Mouse (Mus musculus) T-helper 1 cell (primary cell): ENCODE measurements around the gene Atg7.
"Not testable (repeated sequence)": the region's sequence is repeated elsewhere in the genome, so short reads cannot be mapped to it uniquely, and the experiment has no call there.

Source experiments
- in situ Hi-C: fragments of 300-600 bp; cut with MboI, MseI; formaldehyde crosslinking; loops from one replicate; pipeline ENCODE4 v1.15.1; 2025; ENCODE audit warnings: high pct_unique_total_duplicates

Gene Atg7

DNA sequence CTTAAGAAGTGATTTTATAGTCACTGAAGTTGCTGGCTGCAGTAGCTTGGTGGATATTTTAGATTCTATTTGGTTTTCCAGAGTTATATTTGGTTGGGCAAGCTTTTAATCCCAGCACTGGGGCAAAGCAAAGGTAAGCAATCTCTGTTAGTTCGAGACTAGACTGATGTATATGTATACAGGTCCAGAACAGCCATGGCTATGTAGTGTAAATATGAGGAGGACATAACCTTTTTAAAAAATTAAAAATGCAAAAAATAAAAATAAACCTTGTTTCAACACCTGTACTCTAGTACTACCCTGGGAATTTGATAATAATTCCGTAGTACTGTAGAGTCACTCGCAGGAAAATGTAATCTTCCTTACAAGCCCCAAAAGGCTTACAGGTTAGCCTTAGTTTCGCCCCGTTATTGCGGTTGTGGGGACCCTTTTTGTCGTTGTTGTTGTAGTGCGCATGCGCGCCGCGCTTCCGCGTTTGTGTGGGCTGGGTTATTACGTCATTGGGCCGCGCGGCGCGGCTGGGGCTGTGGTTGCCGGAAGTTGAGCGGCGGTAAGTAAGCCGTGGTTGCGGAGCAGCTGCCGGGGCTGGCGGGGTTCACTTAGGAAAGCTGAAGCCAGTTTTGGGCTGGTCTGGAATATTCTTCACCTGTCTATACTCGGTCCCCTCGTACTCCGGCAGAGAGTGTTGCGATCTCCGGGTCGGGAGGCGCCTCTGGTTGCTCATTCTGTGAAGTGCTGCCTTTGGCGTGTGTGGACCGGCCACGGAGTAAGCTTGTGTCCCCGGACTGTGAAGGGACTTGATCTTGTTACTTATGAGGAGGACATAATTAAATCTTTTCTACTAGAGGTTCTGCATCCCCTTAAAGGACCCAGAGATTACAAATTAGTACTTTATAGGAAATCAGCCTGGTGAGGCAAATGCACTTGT, at the start of gene Atg7:
TSS of gene Atg7 (plus strand) at position 497 of the 928 bp plus-strand sequence.
- in situ Hi-C loops, result no loop called here

DNA sequence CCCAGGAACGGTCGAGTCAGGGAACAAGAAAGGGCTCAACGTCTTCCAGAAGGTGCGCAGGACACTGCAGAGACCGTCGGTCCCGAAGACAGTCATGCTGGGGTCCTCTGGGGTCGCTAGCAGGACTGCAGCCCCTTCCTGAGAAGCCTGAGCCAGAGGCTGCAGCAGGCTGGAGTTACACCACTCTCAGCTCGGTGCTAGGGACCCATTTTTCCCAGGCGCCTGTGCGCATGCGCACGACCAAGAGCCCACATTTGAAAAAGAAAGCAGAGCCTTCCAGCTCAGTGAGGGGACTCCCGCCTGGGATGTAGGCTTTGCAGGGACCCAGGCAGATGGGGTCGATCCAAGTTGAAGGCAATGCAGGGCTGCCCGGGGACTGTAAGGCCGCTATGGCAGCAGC, 28.8 kb upstream of the Atg7 start:
- in situ Hi-C loops, result loop anchor here (5.0 kb wide), 1 partner anchor 122 kb away; no protein-coding TSS in a partner anchor

GRCm38 (mm10) chr6:114633886-114634285, 9.0 kb upstream of the Atg7 start:
- in situ Hi-C loops, result not testable (repeated sequence)

- in situ Hi-C loops, result no loop called here
These were observed 819 bp downstream of the Atg7 start for GRCm38 (mm10) chr6:114643716-114644115.

- in situ Hi-C loops, result no loop called here
These were observed 1.6 kb downstream of the Atg7 start for GRCm38 (mm10) chr6:114644531-114644930.

GRCm38 (mm10) chr6:114646201-114646600, 3.3 kb downstream of the Atg7 start:
- in situ Hi-C loops, result no loop called here

- in situ Hi-C loops, result no loop called here
These were observed 4.1 kb downstream of the Atg7 start for GRCm38 (mm10) chr6:114647011-114647410.

DNA sequence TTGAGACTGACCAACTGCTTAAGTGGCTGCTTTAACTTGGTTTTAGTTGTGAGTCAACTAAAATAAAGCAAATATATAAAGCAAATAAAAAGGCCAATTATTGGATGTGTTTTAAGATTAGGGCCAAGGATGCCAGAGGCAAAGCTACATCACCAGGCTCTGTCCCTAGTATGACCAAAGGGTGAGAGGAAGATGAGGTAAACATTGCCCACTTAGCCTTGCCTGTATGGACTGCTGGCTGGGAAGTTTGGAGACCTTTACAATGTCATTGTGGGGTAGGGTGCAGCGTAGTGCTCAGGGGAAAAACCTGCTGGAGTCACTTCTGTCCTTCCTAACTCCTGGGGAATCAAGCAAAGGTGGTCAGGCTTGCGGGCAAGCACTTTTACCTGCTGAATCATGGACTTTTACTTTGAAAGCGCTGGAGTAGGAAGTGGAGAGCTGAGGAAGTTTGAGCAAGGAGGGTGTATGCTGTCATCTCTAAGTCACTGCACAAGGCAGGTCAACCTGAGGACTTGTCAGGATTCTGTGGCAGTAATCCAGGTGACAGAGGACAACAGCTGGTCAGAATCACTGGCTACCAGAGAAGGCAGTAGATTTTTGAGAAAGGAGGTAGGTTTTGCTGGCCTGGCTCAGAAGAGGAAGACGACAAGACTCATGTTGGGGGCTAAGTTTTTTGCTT, 5.6 kb downstream of the Atg7 start:
- in situ Hi-C loops, result no loop called here

GRCm38 (mm10) chr6:114652209-114652608, 9.3 kb downstream of the Atg7 start:
- in situ Hi-C loops, result no loop called here

- in situ Hi-C loops, result no loop called here
These were observed 14.1 kb downstream of the Atg7 start for GRCm38 (mm10) chr6:114656826-114657600.

DNA sequence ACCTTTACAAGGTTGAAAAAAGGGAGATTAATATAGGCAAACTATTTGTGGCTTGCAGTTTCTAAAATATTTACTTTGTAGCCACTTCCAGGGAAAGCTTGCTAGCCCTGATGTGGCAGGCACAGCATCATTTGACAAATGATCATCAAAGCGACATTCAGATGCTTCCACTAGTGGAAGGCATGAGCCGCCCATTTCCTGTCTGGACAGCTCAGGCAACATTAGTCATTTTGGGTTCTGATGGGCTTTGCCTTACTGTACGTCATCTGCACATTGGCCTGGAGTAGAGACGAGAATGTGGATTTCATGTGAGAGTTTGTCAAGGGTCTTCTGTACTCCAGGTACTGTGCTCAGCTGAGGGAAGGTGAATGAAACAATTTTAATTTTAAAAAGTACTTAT, 14.9 kb downstream of the Atg7 start:
- in situ Hi-C loops, result no loop called here

- in situ Hi-C loops, result no loop called here
These were observed 16.5 kb downstream of the Atg7 start for GRCm38 (mm10) chr6:114659278-114659991.

DNA sequence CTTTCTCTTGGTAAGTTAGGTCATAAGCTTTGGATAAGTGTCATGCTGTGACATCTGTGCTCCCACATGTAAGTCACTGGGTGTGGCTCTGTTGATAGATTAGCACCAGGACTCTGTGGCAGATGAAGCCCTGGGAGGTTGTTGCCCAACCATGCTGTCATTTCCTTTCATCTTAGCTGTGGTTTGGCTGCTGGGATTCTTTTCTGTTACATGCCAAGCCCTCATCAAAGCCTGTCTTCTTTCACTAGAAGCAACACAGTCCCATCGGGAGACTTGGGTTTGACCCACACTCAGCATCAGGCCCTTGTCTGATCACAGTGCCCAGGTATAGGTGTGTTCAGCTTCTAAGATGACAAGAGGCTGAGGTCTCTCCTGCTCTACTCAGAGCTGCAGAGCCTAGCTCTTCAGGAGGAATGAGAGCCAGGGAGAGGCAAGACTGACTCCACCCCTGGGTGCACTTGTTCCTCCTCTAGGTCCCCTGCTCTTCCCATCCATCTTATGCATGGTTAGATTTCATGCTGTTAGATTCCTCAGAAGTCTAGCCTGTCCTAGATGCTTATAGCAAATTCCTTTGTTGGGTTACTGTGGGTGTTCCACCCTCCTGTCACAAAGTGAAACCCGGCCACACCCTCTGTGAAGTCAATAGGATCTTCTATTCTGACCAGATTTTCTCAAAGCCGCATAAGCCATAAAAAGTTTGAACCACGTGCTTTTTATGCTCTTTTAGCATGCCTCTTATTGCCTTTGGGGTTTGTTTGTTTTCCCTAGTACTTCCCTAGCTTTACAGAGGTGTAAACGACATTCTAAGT, 17.3 kb downstream of the Atg7 start:
- in situ Hi-C loops, result no loop called here

DNA sequence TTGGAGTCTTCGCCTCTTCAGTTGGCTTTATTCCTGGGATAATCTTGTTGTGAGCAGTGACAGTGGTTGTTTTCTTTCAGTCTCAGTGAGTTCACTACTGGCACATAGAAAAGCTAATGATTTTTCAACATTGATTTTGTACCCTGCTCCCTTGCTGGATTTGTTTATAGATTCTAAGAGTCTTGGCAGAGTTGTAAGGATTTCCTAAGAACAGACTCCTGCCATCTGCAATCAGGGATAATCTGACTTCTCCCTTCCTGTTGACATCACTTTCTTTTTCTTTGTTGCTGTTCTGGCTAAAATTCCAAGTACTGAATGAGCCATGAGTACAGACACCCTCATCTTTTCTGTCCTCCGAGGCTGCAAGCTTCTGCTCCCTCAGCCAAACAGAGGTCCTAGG, 20.8 kb downstream of the Atg7 start:
- in situ Hi-C loops, result no loop called here

DNA sequence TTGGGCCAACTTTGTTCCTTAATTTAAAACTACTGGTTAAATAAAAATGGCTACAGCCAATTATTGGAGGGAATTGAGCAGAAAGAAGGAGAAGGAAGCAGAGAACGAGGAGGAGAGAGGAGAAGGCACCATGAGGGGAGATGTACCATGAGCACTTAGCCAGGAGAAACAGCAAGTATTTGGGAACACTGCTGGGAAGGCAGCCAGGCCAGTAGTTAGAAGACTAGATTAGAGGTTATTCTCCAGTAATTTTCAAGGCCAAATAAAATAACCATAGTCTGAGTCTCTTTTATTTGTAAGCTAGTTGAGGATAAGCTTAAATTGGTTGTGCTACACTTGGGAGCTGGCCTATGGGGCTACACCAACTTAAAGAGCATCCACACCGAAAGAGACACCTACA, 21.8 kb downstream of the Atg7 start:
- in situ Hi-C loops, result no loop called here

DNA sequence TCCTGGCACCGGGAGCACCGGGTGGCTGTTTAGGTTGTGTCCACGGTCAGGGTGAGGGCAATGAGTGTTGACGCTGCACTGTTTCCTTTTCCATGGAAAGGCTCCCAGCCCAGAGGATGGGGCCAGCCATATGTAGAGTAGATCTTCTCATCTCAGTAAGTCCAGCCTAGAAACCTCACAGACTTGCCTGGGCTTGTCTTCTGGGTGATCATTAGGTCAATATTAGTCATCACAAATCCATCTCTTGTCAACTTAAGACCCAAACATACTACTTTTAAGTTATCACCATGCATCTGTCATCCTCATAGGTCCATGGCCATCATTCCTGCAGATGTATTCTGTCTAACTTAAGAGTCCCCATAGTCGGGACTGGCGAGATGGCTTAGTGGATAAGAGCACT, 24.6 kb downstream of the Atg7 start:
- in situ Hi-C loops, result no loop called here

DNA sequence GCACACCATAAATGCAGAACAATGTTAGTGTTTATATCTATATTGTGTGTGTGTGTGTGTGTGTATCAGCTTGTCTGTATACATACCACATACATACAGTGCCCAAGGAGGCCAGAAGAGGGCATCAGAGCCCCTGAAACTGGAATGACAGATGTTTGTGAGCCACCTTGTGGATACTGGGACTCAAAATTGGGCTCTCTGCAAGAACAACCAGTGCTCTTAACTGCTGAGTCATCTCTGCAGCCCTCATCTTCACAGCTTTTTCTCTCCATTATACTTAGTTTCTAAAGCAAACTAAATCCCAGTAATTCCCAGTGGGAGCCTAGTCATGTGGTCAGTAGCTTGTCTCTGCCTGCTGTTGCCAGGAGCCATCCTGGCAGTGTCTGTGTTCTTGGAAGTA, 31.9 kb downstream of the Atg7 start:
- in situ Hi-C loops, result no loop called here

DNA sequence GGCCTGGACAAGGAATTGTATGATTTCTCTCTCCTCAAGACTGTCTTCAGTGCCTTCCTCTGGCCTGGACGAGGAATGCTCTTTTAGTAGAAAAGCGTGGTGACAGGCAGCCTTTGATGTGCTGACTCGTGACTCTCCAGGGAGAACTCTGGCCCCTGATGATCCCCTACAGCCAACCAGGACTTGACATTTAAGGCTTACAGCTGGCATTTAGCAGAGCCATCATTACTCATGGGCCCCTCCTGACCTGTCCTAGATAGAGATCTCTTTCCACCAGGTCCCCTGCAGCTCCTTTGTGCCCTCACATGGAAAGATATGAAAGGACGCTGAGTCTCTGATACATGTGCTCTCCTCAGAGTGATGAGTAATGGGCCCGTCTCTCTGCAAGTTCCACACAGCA, 33.2 kb downstream of the Atg7 start:
- in situ Hi-C loops, result no loop called here

- in situ Hi-C loops, result no loop called here
These were observed 39.3 kb downstream of the Atg7 start for GRCm38 (mm10) chr6:114682092-114682711.

- in situ Hi-C loops, result no loop called here
These were observed 40.8 kb downstream of the Atg7 start for GRCm38 (mm10) chr6:114683741-114684140.
